Mouse (Mus musculus): Measurements from ENCODE around the gene Hectd1. TPM values are rescaled to one million over a fixed set of nuclear protein-coding genes. Genes with fewer than 3 reads are reported as not detected.
A peak's percentile ranks its signal among the peaks of the same experiment; 100 is the strongest.

Gene Hectd1
- polyA plus RNA-seq, 1 experiment: 34.3 TPM

- no peak overlapping the region for H3K4me3 ChIP-seq (ENCODE audit: insufficient read depth, low read length)
- TF ChIP-seq CTCF (IDR thresholded peaks at IDR 0.05; ENCODE audit: low read depth, low read length) (no peak), POLR2A (IDR thresholded peaks at IDR 0.05; ENCODE audit: borderline replicate concordance, low read depth, low read length) (no peak)
- H3K27ac ChIP-seq (ENCODE audit: insufficient read depth, low read depth, low read length): no peak overlapping the region
- peaks cover 1% of the 10 kb centered on the region; the same call in 1 of the 2 replicates for H3K4me1 ChIP-seq (ENCODE audit: control insufficient read depth, insufficient read depth, low read length)
Observed at GRCm38 (mm10) chr12:51858134-51859028, 29.0 kb upstream of the Hectd1 start.

GRCm38 (mm10) chr12:51856768-51857295 is 27.5 kb upstream of the Hectd1 start:
- Histone ChIP-seq H3K27ac (ENCODE audit: insufficient read depth, low read depth, low read length) (no peak overlapping the region), H3K4me1 (ENCODE audit: control insufficient read depth, insufficient read depth, low read length) (no peaks in the 10 kb centered on the region), H3K4me3 (ENCODE audit: insufficient read depth, low read length) (no peak overlapping the region)
- no peak for TF ChIP-seq POLR2A (IDR thresholded peaks at IDR 0.05; ENCODE audit: borderline replicate concordance, low read depth, low read length)
- no peak for TF ChIP-seq CTCF (IDR thresholded peaks at IDR 0.05; ENCODE audit: low read depth, low read length)

- Histone ChIP-seq H3K27ac (ENCODE audit: insufficient read depth, low read depth, low read length) (no peak overlapping the region), H3K4me1 (ENCODE audit: control insufficient read depth, insufficient read depth, low read length) (no peaks in the 10 kb centered on the region), H3K4me3 (ENCODE audit: insufficient read depth, low read length) (no peak overlapping the region)
- TF ChIP-seq POLR2A (IDR thresholded peaks at IDR 0.05; ENCODE audit: borderline replicate concordance, low read depth, low read length): no peak
- no peak for TF ChIP-seq CTCF (IDR thresholded peaks at IDR 0.05; ENCODE audit: low read depth, low read length)
Observed at GRCm38 (mm10) chr12:51855872-51856271, 26.5 kb upstream of the Hectd1 start.

GRCm38 (mm10) chr12:51855453-51855852 is 26.1 kb upstream of the Hectd1 start:
- H3K27ac ChIP-seq (ENCODE audit: insufficient read depth, low read depth, low read length): no peak overlapping the region

GRCm38 (mm10) chr12:51851617-51852016 is 22.3 kb upstream of the Hectd1 start:
- Histone ChIP-seq H3K27ac (ENCODE audit: insufficient read depth, low read depth, low read length) (no peak overlapping the region), H3K4me3 (ENCODE audit: insufficient read depth, low read length) (no peak overlapping the region), H3K4me1 (ENCODE audit: control insufficient read depth, insufficient read depth, low read length) (peaks cover 22% of the 10 kb centered on the region)
- no peak for TF ChIP-seq CTCF (IDR thresholded peaks at IDR 0.05; ENCODE audit: low read depth, low read length)

More at GRCm38 (mm10) chr12:51855453-51855852, 26.1 kb upstream of the Hectd1 start:
- Histone ChIP-seq H3K4me3 (ENCODE audit: insufficient read depth, low read length) (no peak overlapping the region), H3K4me1 (ENCODE audit: control insufficient read depth, insufficient read depth, low read length) (no peaks in the 10 kb centered on the region)
- TF ChIP-seq POLR2A (IDR thresholded peaks at IDR 0.05; ENCODE audit: borderline replicate concordance, low read depth, low read length): no peak
- TF ChIP-seq CTCF (IDR thresholded peaks at IDR 0.05; ENCODE audit: low read depth, low read length): no peak

- H3K4me3 ChIP-seq (ENCODE audit: insufficient read depth, low read length): no peak overlapping the region
- TF ChIP-seq CTCF (IDR thresholded peaks at IDR 0.05; ENCODE audit: low read depth, low read length): no peak
- no peak for TF ChIP-seq POLR2A (IDR thresholded peaks at IDR 0.05; ENCODE audit: borderline replicate concordance, low read depth, low read length)
- H3K4me1 ChIP-seq (ENCODE audit: control insufficient read depth, insufficient read depth, low read length): peaks cover 22% of the 10 kb centered on the region
- H3K27ac ChIP-seq (ENCODE audit: insufficient read depth, low read depth, low read length): no peak overlapping the region
Observed at GRCm38 (mm10) chr12:51851155-51851554, 21.8 kb upstream of the Hectd1 start.

DNA sequence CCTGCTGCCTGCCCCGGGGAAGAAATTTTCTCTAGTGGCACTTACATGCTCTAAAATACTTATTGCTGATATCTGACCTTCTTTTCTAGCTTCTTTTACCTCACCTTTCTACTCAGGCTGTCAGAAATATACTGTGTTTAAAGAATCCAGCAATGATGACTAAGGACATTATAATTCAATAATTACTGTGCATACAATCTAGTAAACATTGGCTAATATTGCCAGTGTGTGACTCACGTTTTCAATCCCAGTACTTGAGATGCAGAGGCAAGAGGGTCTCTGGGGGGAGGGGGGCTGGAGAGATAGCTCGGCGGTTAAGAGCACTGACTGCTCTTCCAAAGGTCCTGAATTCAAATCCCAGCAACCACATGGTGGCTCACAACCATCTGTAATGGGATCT is 21.0 kb upstream of the Hectd1 start:
- Histone ChIP-seq H3K4me3 (ENCODE audit: insufficient read depth, low read length) (no peak overlapping the region), H3K27ac (ENCODE audit: insufficient read depth, low read depth, low read length) (no peak overlapping the region), H3K4me1 (ENCODE audit: control insufficient read depth, insufficient read depth, low read length) (peaks cover 22% of the 10 kb centered on the region)
- TF ChIP-seq POLR2A (IDR thresholded peaks at IDR 0.05; ENCODE audit: borderline replicate concordance, low read depth, low read length): no peak
- TF ChIP-seq CTCF (IDR thresholded peaks at IDR 0.05; ENCODE audit: low read depth, low read length): no peak

- Histone ChIP-seq H3K4me1 (ENCODE audit: control insufficient read depth, insufficient read depth, low read length) (peaks cover 25% of the 10 kb centered on the region), H3K27ac (ENCODE audit: insufficient read depth, low read depth, low read length) (no peak overlapping the region), H3K4me3 (ENCODE audit: insufficient read depth, low read length) (no peak overlapping the region)
- TF ChIP-seq POLR2A (IDR thresholded peaks at IDR 0.05; ENCODE audit: borderline replicate concordance, low read depth, low read length) (no peak), CTCF (IDR thresholded peaks at IDR 0.05; ENCODE audit: low read depth, low read length) (no peak)
Observed at GRCm38 (mm10) chr12:51849902-51850301, 20.6 kb upstream of the Hectd1 start.

DNA sequence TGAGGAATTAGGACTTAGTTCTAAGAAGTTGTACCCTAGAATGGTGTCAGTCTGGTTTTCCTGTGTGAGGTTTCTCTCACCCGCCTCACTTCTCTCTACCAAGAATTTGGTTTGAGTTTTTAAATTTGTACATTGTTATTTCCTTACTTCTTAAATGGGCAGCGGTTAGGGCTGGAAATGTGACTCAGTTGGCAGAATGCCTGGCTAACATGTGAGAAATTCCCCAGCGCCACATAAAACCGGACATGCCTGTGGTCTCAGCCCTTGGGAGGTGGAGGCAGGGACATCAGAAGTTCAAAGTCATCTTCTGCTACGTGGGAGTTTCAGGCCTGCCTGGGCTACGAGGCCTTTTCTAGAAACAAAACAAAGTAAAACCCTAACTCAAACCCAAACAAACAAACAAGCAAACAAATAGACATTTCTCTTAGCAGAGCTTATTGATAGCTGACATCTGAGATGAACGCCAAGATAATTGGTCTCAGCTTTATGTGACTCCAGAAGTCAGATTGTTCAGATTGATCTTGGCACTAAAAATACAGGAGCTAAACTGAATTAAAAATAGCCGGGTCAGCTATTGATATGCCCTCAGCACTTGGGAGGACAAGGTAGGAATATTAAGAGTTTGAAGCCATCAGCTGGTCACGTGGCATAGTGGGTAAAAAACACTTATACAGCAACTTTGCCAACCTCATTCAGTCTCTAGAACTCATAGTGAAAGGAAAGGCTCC is 18.8 kb upstream of the Hectd1 start:
- H3K27ac ChIP-seq (ENCODE audit: insufficient read depth, low read depth, low read length): peak overlapping the region; percentile 92
- no peak overlapping the region for H3K4me3 ChIP-seq (ENCODE audit: insufficient read depth, low read length)

GRCm38 (mm10) chr12:51845261-51845660 is 15.9 kb upstream of the Hectd1 start:
- H3K4me1 ChIP-seq (ENCODE audit: control insufficient read depth, insufficient read depth, low read length): peaks cover 36% of the 10 kb centered on the region
- H3K4me3 ChIP-seq (ENCODE audit: insufficient read depth, low read length): no peak overlapping the region
- TF ChIP-seq POLR2A (IDR thresholded peaks at IDR 0.05; ENCODE audit: borderline replicate concordance, low read depth, low read length): no peak
- TF ChIP-seq CTCF (IDR thresholded peaks at IDR 0.05; ENCODE audit: low read depth, low read length): no peak
- H3K27ac ChIP-seq (ENCODE audit: insufficient read depth, low read depth, low read length): no peak overlapping the region

More for the DNA sequence above, 18.8 kb upstream of the Hectd1 start:
- H3K4me1 ChIP-seq (ENCODE audit: control insufficient read depth, insufficient read depth, low read length): peaks cover 36% of the 10 kb centered on the region
- no peak for TF ChIP-seq POLR2A (IDR thresholded peaks at IDR 0.05; ENCODE audit: borderline replicate concordance, low read depth, low read length)
- TF ChIP-seq CTCF (IDR thresholded peaks at IDR 0.05; ENCODE audit: low read depth, low read length): no peak
